Comparison of ENCODE assay signal across 8 mouse cellular contexts in the genomic region with DNA sequence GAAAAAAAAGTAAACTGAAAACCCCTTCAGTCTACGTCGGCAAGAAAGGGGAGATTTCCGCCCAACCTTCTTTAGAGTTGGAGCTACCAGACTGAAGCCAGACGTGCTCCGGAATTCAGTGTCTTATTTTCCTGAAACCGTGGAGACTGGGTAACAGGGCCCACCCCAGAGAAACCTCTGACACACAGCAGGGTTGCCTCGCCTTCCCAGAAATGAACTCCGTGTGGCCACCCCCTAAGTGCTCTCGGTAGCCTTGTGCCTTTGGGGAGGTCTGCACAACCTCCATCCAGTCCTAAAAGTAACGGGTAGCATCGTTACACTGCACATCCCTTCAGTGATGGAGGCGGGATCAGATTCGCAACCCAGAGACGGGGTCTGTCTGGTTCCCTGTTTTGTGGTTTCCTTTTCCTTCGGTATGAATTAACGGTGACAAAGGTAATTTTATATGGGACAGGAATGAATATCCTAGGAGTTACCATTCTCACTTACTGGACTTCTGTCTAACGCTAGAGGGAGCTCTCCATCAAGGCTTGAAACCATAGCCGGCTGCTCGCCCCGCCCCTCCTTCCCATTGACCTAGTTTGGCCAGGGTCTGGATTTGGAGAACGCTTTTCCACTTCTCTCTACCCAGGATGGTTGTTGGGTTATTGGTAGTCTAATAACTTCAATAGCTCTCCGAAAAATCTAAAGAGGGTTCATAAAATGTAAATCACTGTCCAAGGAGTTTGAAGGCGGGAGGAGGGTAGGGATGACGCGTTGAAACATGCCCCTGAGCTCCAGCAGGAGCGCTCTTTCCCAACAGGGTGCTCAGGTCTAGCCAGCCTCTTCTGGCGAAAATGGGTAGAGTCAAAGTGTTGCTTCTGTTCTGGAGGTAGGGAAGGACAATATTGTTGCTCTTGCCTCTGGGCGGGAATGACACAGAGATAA. TPM values are rescaled to one million over a fixed set of nuclear protein-coding genes. Genes with fewer than 3 reads are reported as not detected.
DNase-seq lines count a peak whose midpoint lies in the region; ATAC-seq and TF ChIP-seq lines count a peak whose summit lies in the region.

No protein-coding gene starts in this region.

- 1% methylated on average over 28 of the region's 28 CpGs for WGBS in heart, embryonic 14.5 days
- WGBS in kidney, postnatal 0 days: 2% methylated on average over 28 of the region's 28 CpGs
- WGBS in liver, embryonic 13.5 days (ENCODE audit: insufficient replicate concordance): 3% methylated on average over 28 of the region's 28 CpGs
- WGBS in stomach, postnatal 0 days: 11% methylated on average over 28 of the region's 28 CpGs

- peaks cover 6% of the 10 kb centered on the region; the same call in 1 of the 2 replicates for H3K4me1 ChIP-seq in brown adipose tissue, adult 24 weeks (ENCODE audit: control insufficient read depth, insufficient read depth, insufficient read length, low read length)
- peaks cover 13 to 37% of the 10 kb centered on the region in 2 experiments for H3K4me1 ChIP-seq in heart, embryonic 14.5 days (ENCODE audit: control insufficient read depth in 2 of 2, insufficient read depth in 2 of 2, low read length in 2 of 2)
- peaks cover 16% of the 10 kb centered on the region for H3K4me1 ChIP-seq in kidney, postnatal 0 days (replicated peaks; ENCODE audit: insufficient read depth, low read length)
- H3K4me1 ChIP-seq in liver, embryonic 13.5 days (replicated peaks): peaks cover 45% of the 10 kb centered on the region
- H3K4me1 ChIP-seq in stomach, postnatal 0 days (replicated peaks; ENCODE audit: control insufficient read depth, insufficient read depth): no peaks in the 10 kb centered on the region; the same call in 1 of the 2 replicates

- peak; percentile 86 for TF ChIP-seq CTCF in kidney, postnatal 0 days (IDR thresholded peaks at IDR 0.05; ENCODE audit: low read depth)
- TF ChIP-seq CTCF in stomach, postnatal 0 days (IDR thresholded peaks at IDR 0.05; ENCODE audit: low read depth): peak; percentile 81

- peak overlapping the region; percentile 73 for H3K27ac ChIP-seq in brown adipose tissue, adult 24 weeks (replicated peaks; ENCODE audit: low read depth, low read length)
- H3K27ac ChIP-seq in heart, embryonic 14.5 days (replicated peaks in 1 of 2; ENCODE audit: control insufficient read depth in 1 of 2, insufficient read depth in 1 of 2, low read depth in 2 of 2, low read length in 2 of 2): peak overlapping the region; percentile 51 to 57; a peak in 3 of 4 replicates
- peak overlapping the region; percentile 55; the same call in 1 of the 2 replicates for H3K27ac ChIP-seq in kidney, postnatal 0 days
- no peak overlapping the region for H3K27ac ChIP-seq in liver, embryonic 13.5 days
- H3K27ac ChIP-seq in stomach, postnatal 0 days (replicated peaks): peak overlapping the region; percentile 84

- no peaks in the 10 kb centered on the region for H3K36me3 ChIP-seq in heart, embryonic 14.5 days (ENCODE audit: control insufficient read depth, insufficient read depth, low read length)
- no peaks in the 10 kb centered on the region for H3K36me3 ChIP-seq in kidney, postnatal 0 days (ENCODE audit: insufficient read depth, low read length)
- no peaks in the 10 kb centered on the region for H3K36me3 ChIP-seq in liver, embryonic 13.5 days
- no peaks in the 10 kb centered on the region for H3K36me3 ChIP-seq in stomach, postnatal 0 days (ENCODE audit: control insufficient read depth, insufficient read depth, low read length)

- 0 out of 2 replicates have a peak, but pooled peaks cover 7% of the 10 kb centered on the region for H3K27me3 ChIP-seq in heart, embryonic 14.5 days (ENCODE audit: control insufficient read depth, insufficient read depth, low read length)
- H3K27me3 ChIP-seq in kidney, postnatal 0 days (ENCODE audit: insufficient read depth, low read length): peaks cover 3% of the 10 kb centered on the region; the same call in 1 of the 2 replicates
- peaks cover 83% of the 10 kb centered on the region for H3K27me3 ChIP-seq in liver, embryonic 13.5 days
- no peaks in the 10 kb centered on the region for H3K27me3 ChIP-seq in stomach, postnatal 0 days (ENCODE audit: control insufficient read depth, insufficient read depth, low read length)

- no peak for TF ChIP-seq EP300 in stomach, postnatal 0 days (optimal IDR thresholded peaks at IDR 0.05)

- peak overlapping the region; percentile 51 for H3K4me3 ChIP-seq in brown adipose tissue, adult 24 weeks (ENCODE audit: insufficient read depth, low read depth, low read length)
- peak overlapping the region; percentile 48 to 54 for H3K4me3 ChIP-seq in heart, embryonic 14.5 days (ENCODE audit: control insufficient read depth in 1 of 2, insufficient read depth in 1 of 2, low read depth in 1 of 2, low read length in 2 of 2)
- peak overlapping the region; percentile 49 for H3K4me3 ChIP-seq in kidney, postnatal 0 days (replicated peaks; ENCODE audit: low read depth, low read length)
- peak overlapping the region; percentile 45 for H3K4me3 ChIP-seq in liver, embryonic 13.5 days (replicated peaks)
- peak overlapping the region; percentile 42 for H3K4me3 ChIP-seq in stomach, postnatal 0 days (ENCODE audit: low read depth, low read length)

- H3K4me2 ChIP-seq in heart, embryonic 14.5 days (ENCODE audit: low read length): peak overlapping the region; percentile 99
- H3K4me2 ChIP-seq in kidney, postnatal 0 days (ENCODE audit: low read length): peak overlapping the region; percentile 89
- peak overlapping the region; percentile 71 for H3K4me2 ChIP-seq in liver, embryonic 13.5 days
- peak overlapping the region; percentile 80 for H3K4me2 ChIP-seq in stomach, postnatal 0 days (replicated peaks; ENCODE audit: low read depth)

- ATAC-seq in erythroid progenitor cell, adult 5-6 weeks (replicated peaks; ENCODE audit: low FRiP score, poor library complexity, severe bottlenecking): peak; percentile 84
- ATAC-seq in heart, embryonic 14.5 days (ENCODE audit: insufficient number of reproducible peaks, insufficient read depth, low FRiP score, low read depth): peak; percentile 62
- peak; percentile 64 for ATAC-seq in kidney, postnatal 0 days (replicated peaks; ENCODE audit: low FRiP score, low read depth)
- ATAC-seq in liver, embryonic 13.5 days (ENCODE audit: low read depth): peak; percentile 70
- peak; percentile 83 for ATAC-seq in stomach, postnatal 0 days (ENCODE audit: low FRiP score, low TSS enrichment)

- no peaks in the 10 kb centered on the region for H3K9me3 ChIP-seq in heart, embryonic 14.5 days (ENCODE audit: control insufficient read depth, low read length)
- H3K9me3 ChIP-seq in kidney, postnatal 0 days (replicated peaks; ENCODE audit: low read length): no peaks in the 10 kb centered on the region
- H3K9me3 ChIP-seq in liver, embryonic 13.5 days (replicated peaks): no peaks in the 10 kb centered on the region
- H3K9me3 ChIP-seq in stomach, postnatal 0 days (ENCODE audit: control insufficient read depth, low read length): no peaks in the 10 kb centered on the region

- DNase-seq in B cell, adult 2 months: peak; percentile 75 to 77
- DNase-seq in kidney, postnatal 0 days (ENCODE audit: low spot score): peak; percentile 96
- DNase-seq in liver, embryonic 13.5 days: peak; percentile 50
- DNase-seq in natural killer cell, adult 2 months (ENCODE audit: low spot score in 2 of 2): peak; percentile 64 to 72
- peak; percentile 84 for DNase-seq in stomach, postnatal 0 days (ENCODE audit: low spot score)

- peak overlapping the region; percentile 74 for H3K9ac ChIP-seq in heart, embryonic 14.5 days (ENCODE audit: low read length)
- H3K9ac ChIP-seq in kidney, postnatal 0 days (ENCODE audit: low read depth, low read length): peak overlapping the region; percentile 43; the same call in 1 of the 2 replicates
- H3K9ac ChIP-seq in liver, embryonic 13.5 days: 0 out of 2 replicates have a peak overlapping the region, but pooled peaks have one; percentile 26
- peak overlapping the region; percentile 47 for H3K9ac ChIP-seq in stomach, postnatal 0 days (ENCODE audit: low read length)

RNA-seq across cellular contexts. Expression of a gene that starts 6.1 kb away (rescaled TPM):
- not detected in 2 replicates for polyA plus RNA-seq in brown adipose tissue, adult 24 weeks (2012; ENCODE audit: insufficient read depth, insufficient read length, missing spikeins)
- total RNA-seq in erythroid progenitor cell, adult 5-6 weeks (2015; ENCODE audit: low replicate concordance): not detected in 2 replicates
- total RNA-seq in erythroid progenitor cell, adult 5-6 weeks (2017; ENCODE audit: low replicate concordance): not detected in 2 replicates
- not detected in 2 replicates for polyA plus RNA-seq in heart, embryonic 14.5 days (2014; fragmentation: Nextera tagmentation; extraction: Ambion mirVana)
- polyA plus RNA-seq in kidney, postnatal 0 days (2015; fragmentation: Nextera tagmentation; extraction: Ambion mirVana): not detected in 2 replicates
- not detected in 2 replicates for polyA plus RNA-seq in liver, embryonic 13.5 days (2015; fragmentation: Nextera tagmentation; extraction: Ambion mirVana)
- not detected in 2 replicates for polyA plus RNA-seq in stomach, postnatal 0 days (2015; fragmentation: Nextera tagmentation; extraction: Ambion mirVana)

RNA-seq across cellular contexts. Expression of a gene that starts 6.5 kb away (rescaled TPM):
- 20.3 and 66.4 TPM in 2 replicates for polyA plus RNA-seq in brown adipose tissue, adult 24 weeks (2012; ENCODE audit: insufficient read depth, insufficient read length, missing spikeins)
- total RNA-seq in erythroid progenitor cell, adult 5-6 weeks (2015; ENCODE audit: low replicate concordance): 6.3 and 6.5 TPM in 2 replicates
- total RNA-seq in erythroid progenitor cell, adult 5-6 weeks (2017; ENCODE audit: low replicate concordance): 2.1 and 2.2 TPM in 2 replicates
- 0.27 and 0.49 TPM in 2 replicates for polyA plus RNA-seq in heart, embryonic 14.5 days (2014; fragmentation: Nextera tagmentation; extraction: Ambion mirVana)
- polyA plus RNA-seq in kidney, postnatal 0 days (2015; fragmentation: Nextera tagmentation; extraction: Ambion mirVana): 0.74 and 0.80 TPM in 2 replicates
- 0.21 and 0.24 TPM in 2 replicates for polyA plus RNA-seq in liver, embryonic 13.5 days (2015; fragmentation: Nextera tagmentation; extraction: Ambion mirVana)
- polyA plus RNA-seq in stomach, postnatal 0 days (2015; fragmentation: Nextera tagmentation; extraction: Ambion mirVana): 0.23 and 0.30 TPM in 2 replicates

RNA-seq across cellular contexts. Expression of a gene that starts 50.0 kb away (rescaled TPM):
- not detected in 2 replicates for polyA plus RNA-seq in brown adipose tissue, adult 24 weeks (2012; ENCODE audit: insufficient read depth, insufficient read length, missing spikeins)
- total RNA-seq in erythroid progenitor cell, adult 5-6 weeks (2015; ENCODE audit: low replicate concordance): not detected in 2 replicates
- not detected in 2 replicates for total RNA-seq in erythroid progenitor cell, adult 5-6 weeks (2017; ENCODE audit: low replicate concordance)
- not detected in 2 replicates for polyA plus RNA-seq in heart, embryonic 14.5 days (2014; fragmentation: Nextera tagmentation; extraction: Ambion mirVana)
- not detected in 2 replicates for polyA plus RNA-seq in kidney, postnatal 0 days (2015; fragmentation: Nextera tagmentation; extraction: Ambion mirVana)
- not detected in 2 replicates for polyA plus RNA-seq in liver, embryonic 13.5 days (2015; fragmentation: Nextera tagmentation; extraction: Ambion mirVana)
- not detected in 2 replicates for polyA plus RNA-seq in stomach, postnatal 0 days (2015; fragmentation: Nextera tagmentation; extraction: Ambion mirVana)

Comparison
In these comparisons a context has a peak if more than half of its experiments do, and no peak if none do; other contexts are left out.
1. RNA of a gene that starts 6.5 kb away (polyA plus RNA-seq): 20.3 to 66.4 TPM in brown adipose tissue, adult 24 weeks; 0.74 to 0.80 TPM in kidney, postnatal 0 days, 0.27 to 0.49 TPM in heart, embryonic 14.5 days, 0.21 to 0.24 TPM in liver, embryonic 13.5 days and 0.23 to 0.30 TPM in stomach, postnatal 0 days; every median in the first group is over 10 times any median in the second.
2. Peak in every context shown above with its lines, with median percentiles within 50 percentile points of each other: DNase-seq, H3K4me3 ChIP-seq, ATAC-seq, H3K4me2 ChIP-seq and H3K9ac ChIP-seq.